Mouse (Mus musculus) brain, embryonic 14.5 days (tissue): ENCODE data around the gene Tmco4.

ENCODE experiments used
- CTCF ChIP-seq: fragments of 200-500 bp; IDR thresholded peaks from 2 replicates; pipeline ENCODE4 v1.5.1; 2012; ENCODE audit warnings: inconsistent platforms, mild to moderate bottlenecking, moderate library complexity, borderline replicate concordance; ENCODE audit not compliant: insufficient read depth, insufficient read length; ENCODE audit errors: extremely low read depth
- POLR2A ChIP-seq: fragments of 200-500 bp; IDR thresholded peaks from 2 replicates; pipeline ENCODE4 v1.6.1; 2012; ENCODE audit warnings: mild to moderate bottlenecking, inconsistent platforms, borderline replicate concordance; ENCODE audit not compliant: poor library complexity, insufficient read depth, insufficient read length, severe bottlenecking; ENCODE audit errors: extremely low read depth

- TF ChIP-seq CTCF (no peak), POLR2A (no peak)
Observed at GRCm38 (mm10) chr4:139091478-139092355, 119.0 kb downstream of the Tmco4 start.
